Mouse (Mus musculus): ENCODE measurements around the gene Gm10295. TPM values are rescaled to one million over a fixed set of nuclear protein-coding genes. Genes with fewer than 3 reads are reported as not detected.
A peak's percentile ranks its signal among the peaks of the same experiment; 100 is the strongest.

Gm10295 gene
- not detected in 2 replicates for polyA plus RNA-seq (2016; fragmentation: Nextera tagmentation; extraction: Ambion mirVana)

- Histone ChIP-seq H3K36me3 (replicated peaks) (no peaks in the 10 kb centered on the region), H3K9me3 (no peaks in the 10 kb centered on the region), H3K4me1 (peaks cover 7% of the 10 kb centered on the region), H3K27me3 (replicated peaks; ENCODE audit: low read depth, poor library complexity, severe bottlenecking) (peaks cover 18% of the 10 kb centered on the region), H3K27ac (replicated peaks) (no peak within 1 kb of the TSS), H3K4me3 (0 out of 2 replicates have a peak within 1 kb of the TSS, but pooled peaks have one; percentile 17)
- DNase-seq (ENCODE audit: low spot score): peak; percentile 11
- 18% methylated on average over 11 of the region's 11 CpGs for WGBS
Measured at GRCm38 (mm10) chr7:71351364-71351763, at the start of gene Gm10295. Gene Gm10295 (minus strand): TSS chr7:71351485.

DNA sequence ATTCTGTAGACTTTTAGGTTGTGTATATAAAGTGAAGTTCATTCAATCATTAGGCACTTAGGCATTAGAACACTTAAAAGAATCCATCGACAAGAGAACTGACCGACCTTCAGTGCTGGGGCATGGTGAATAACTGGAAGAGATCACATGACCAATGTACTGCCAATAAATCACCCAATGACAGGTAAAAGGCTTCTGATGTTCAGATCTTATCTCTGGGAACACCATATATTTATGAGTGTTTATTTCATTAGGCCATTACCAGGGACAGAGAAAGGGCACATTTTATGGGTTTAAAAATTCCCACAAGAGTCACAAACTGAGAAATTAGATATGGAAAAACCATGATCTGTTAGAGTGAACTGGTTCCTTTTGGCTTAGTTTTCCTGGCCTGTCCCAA is 49.7 kb upstream of the Gm10295 start:
- DNase-seq (ENCODE audit: low spot score): no peak
- WGBS: 90% methylated on average over 2 of the region's 2 CpGs
- Histone ChIP-seq H3K4me1 (peaks cover 1% of the 10 kb centered on the region; the same call in 1 of the 2 replicates), H3K27me3 (replicated peaks; ENCODE audit: low read depth, poor library complexity, severe bottlenecking) (0 out of 2 replicates have a peak, but pooled peaks cover 6% of the 10 kb centered on the region), H3K36me3 (replicated peaks) (no peaks in the 10 kb centered on the region), H3K27ac (replicated peaks) (no peak overlapping the region), H3K9me3 (no peaks in the 10 kb centered on the region), H3K4me3 (no peak overlapping the region)

GRCm38 (mm10) chr7:71399891-71400632 is 48.8 kb upstream of the Gm10295 start:
- no peaks in the 10 kb centered on the region for H3K9me3 ChIP-seq
- no peak overlapping the region for H3K4me3 ChIP-seq
- DNase-seq (ENCODE audit: low spot score): no peak
- H3K36me3 ChIP-seq (replicated peaks): no peaks in the 10 kb centered on the region
- 0 out of 2 replicates have a peak, but pooled peaks cover 6% of the 10 kb centered on the region for H3K27me3 ChIP-seq (replicated peaks; ENCODE audit: low read depth, poor library complexity, severe bottlenecking)
- 71% methylated on average over 5 of the region's 5 CpGs for WGBS
- H3K27ac ChIP-seq (replicated peaks): no peak overlapping the region
- H3K4me1 ChIP-seq: no peaks in the 10 kb centered on the region

DNA sequence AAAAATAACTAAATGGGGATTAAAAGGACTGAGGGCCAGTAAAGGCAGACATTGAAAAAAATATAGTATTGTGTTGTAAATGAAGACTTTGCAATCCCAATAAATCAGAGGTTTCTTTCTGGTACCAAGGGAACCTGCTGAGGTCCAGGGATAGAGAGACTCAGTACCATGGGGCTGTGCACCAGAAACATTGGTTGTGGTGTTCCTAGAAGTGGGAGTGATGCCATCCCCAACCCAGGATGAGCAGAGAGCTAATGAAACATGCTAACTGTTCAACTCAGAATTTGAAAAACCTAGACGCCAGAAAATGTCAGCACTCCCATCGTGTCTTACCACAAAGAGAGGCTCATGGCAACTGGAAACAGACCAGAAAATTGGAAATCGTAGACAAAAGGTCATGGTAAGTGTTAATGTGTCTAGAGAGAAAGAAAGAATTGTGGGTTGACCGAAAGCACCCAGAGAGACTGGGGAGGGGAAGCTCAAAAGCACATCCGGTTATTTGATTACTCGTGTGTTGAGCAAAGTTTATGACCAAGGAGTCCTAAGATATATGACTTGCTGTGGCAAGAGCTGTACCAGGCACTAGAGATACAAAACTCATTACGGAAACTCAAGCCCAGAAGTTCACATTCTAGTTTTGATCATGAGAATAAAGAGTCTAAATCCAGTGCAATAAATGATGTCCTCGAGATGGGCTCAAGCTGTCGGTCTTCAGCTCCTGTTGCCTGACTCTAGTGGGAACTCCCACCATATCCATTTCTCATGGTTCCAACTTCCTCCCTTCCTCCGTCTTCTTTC is 47.9 kb upstream of the Gm10295 start:
- H3K27me3 ChIP-seq (replicated peaks; ENCODE audit: low read depth, poor library complexity, severe bottlenecking): 0 out of 2 replicates have a peak, but pooled peaks cover 6% of the 10 kb centered on the region
- no peaks in the 10 kb centered on the region for H3K36me3 ChIP-seq (replicated peaks)
- no peak overlapping the region for H3K4me3 ChIP-seq
- WGBS: 88% methylated on average over 10 of the region's 10 CpGs
- no peaks in the 10 kb centered on the region for H3K9me3 ChIP-seq
- no peak for DNase-seq (ENCODE audit: low spot score)
- no peaks in the 10 kb centered on the region for H3K4me1 ChIP-seq
- H3K27ac ChIP-seq (replicated peaks): no peak overlapping the region

DNA sequence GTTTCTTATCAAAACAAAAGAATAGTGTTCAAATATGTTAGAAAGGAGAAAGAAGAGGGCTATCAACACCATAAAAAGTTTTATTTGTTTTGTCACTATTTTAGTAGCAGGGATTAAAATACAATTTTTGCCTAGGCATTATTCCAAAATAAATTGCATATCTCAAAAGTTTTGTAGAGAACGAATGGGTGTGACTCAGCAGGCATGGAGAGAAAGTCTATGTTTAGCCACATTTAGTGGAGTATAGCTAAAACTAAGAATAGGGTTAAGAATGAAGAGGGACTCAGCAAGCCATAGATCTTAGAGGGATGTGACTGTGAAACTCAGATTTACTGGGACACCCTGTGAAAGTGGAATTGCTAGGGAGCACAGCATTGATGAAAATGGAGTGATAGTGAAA is 47.1 kb upstream of the Gm10295 start:
- Histone ChIP-seq H3K9me3 (no peaks in the 10 kb centered on the region), H3K27me3 (replicated peaks; ENCODE audit: low read depth, poor library complexity, severe bottlenecking) (0 out of 2 replicates have a peak, but pooled peaks cover 6% of the 10 kb centered on the region), H3K36me3 (replicated peaks) (no peaks in the 10 kb centered on the region), H3K27ac (replicated peaks) (no peak overlapping the region), H3K4me3 (no peak overlapping the region), H3K4me1 (no peaks in the 10 kb centered on the region)
- no peak for DNase-seq (ENCODE audit: low spot score)
- WGBS: 82% methylated on average over 1 of the region's 1 CpGs

GRCm38 (mm10) chr7:71392795-71393341 is 41.6 kb upstream of the Gm10295 start:
- Histone ChIP-seq H3K36me3 (replicated peaks) (no peaks in the 10 kb centered on the region), H3K4me3 (no peak overlapping the region), H3K4me1 (no peaks in the 10 kb centered on the region), H3K27ac (replicated peaks) (no peak overlapping the region), H3K27me3 (replicated peaks; ENCODE audit: low read depth, poor library complexity, severe bottlenecking) (no peaks in the 10 kb centered on the region; the same call in 1 of the 2 replicates), H3K9me3 (no peaks in the 10 kb centered on the region)
- DNase-seq (ENCODE audit: low spot score): no peak
- WGBS: 53% methylated on average over 4 of the region's 4 CpGs

DNA sequence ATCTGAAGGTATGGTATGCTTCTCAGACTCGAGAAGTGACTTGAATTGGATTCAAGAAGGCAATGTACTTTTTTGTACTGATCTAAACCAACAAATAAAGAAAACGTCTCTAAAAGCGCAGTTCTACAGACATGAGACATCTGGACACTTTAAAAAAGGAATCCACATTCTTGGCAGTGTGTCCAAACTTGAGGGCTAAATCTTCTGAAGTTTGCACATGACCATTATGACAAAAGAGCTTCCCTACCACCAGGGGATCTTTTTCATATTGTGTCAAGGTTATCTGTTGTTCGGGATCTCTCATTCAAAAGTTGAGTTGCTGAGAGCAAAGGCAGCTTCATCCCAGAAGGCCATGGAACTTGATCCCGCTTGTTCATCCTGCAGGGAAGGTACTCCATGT is 40.0 kb upstream of the Gm10295 start:
- WGBS: 82% methylated on average over 5 of the region's 5 CpGs
- H3K27me3 ChIP-seq (replicated peaks; ENCODE audit: low read depth, poor library complexity, severe bottlenecking): no peaks in the 10 kb centered on the region; the same call in 1 of the 2 replicates
- H3K4me3 ChIP-seq: no peak overlapping the region
- DNase-seq (ENCODE audit: low spot score): no peak
- H3K4me1 ChIP-seq: peaks cover 12% of the 10 kb centered on the region
- no peaks in the 10 kb centered on the region for H3K9me3 ChIP-seq
- H3K27ac ChIP-seq (replicated peaks): no peak overlapping the region
- no peaks in the 10 kb centered on the region for H3K36me3 ChIP-seq (replicated peaks)

- 87% methylated on average over 2 of the region's 2 CpGs for WGBS
- Histone ChIP-seq H3K36me3 (replicated peaks) (no peaks in the 10 kb centered on the region), H3K27ac (replicated peaks) (no peak overlapping the region), H3K9me3 (no peaks in the 10 kb centered on the region), H3K4me3 (no peak overlapping the region), H3K4me1 (peaks cover 22% of the 10 kb centered on the region), H3K27me3 (replicated peaks; ENCODE audit: low read depth, poor library complexity, severe bottlenecking) (no peaks in the 10 kb centered on the region; the same call in 1 of the 2 replicates)
- no peak for DNase-seq (ENCODE audit: low spot score)
Measured at GRCm38 (mm10) chr7:71390291-71390690, 39.0 kb upstream of the Gm10295 start.

DNA sequence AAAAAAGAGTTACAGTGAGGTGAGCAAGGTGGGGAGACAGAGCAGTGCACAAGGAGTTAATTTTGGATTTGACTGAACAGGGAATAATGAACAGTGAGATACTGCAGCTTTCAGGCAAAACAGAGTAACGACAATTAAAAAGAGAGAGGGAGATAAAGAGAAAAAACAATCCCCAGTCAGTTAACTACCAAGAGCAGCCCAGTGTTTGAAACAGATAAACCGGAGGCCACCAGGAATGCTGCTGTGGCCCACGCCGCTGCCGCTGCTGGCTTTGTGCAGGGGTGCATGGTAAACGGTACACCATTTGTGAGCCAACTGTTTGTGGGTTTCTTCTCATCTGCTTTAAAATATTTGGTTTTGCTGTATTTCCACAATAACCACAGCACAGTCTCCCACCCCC is 34.8 kb upstream of the Gm10295 start:
- H3K27me3 ChIP-seq (replicated peaks; ENCODE audit: low read depth, poor library complexity, severe bottlenecking): peaks cover 11% of the 10 kb centered on the region
- no peaks in the 10 kb centered on the region for H3K36me3 ChIP-seq (replicated peaks)
- H3K9me3 ChIP-seq: no peaks in the 10 kb centered on the region
- no peak for DNase-seq (ENCODE audit: low spot score)
- 31% methylated on average over 6 of the region's 6 CpGs for WGBS
- H3K27ac ChIP-seq (replicated peaks): peak overlapping the region; percentile 66; the same call in 1 of the 2 replicates
- no peak overlapping the region for H3K4me3 ChIP-seq
- H3K4me1 ChIP-seq: peaks cover 63% of the 10 kb centered on the region

DNA sequence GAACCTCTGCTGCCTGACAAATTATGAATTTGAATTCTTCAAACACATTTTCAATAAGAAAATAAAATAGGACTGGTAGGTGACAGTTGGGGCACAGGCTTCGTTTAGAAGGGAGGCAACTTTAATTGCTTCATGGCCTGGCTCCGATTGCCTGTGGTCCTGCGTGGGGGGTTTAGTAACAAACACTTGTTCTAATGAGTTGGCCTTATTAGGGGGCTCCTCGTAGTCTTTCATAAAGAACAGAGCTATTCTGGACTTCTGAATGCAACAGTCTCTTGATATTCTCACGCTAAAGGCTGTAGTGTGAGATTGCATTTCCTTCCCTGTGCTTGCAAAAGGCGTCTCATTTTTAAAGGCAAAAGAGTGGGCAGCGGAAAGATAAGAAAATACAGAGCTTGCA is 33.6 kb upstream of the Gm10295 start:
- WGBS: 40% methylated on average over 7 of the region's 7 CpGs
- Histone ChIP-seq H3K4me3 (no peak overlapping the region), H3K27me3 (replicated peaks; ENCODE audit: low read depth, poor library complexity, severe bottlenecking) (peaks cover 11% of the 10 kb centered on the region), H3K9me3 (no peaks in the 10 kb centered on the region), H3K36me3 (replicated peaks) (no peaks in the 10 kb centered on the region), H3K27ac (replicated peaks) (peak overlapping the region; percentile 78; the same call in 1 of the 2 replicates), H3K4me1 (peaks cover 75% of the 10 kb centered on the region)
- no peak for DNase-seq (ENCODE audit: low spot score)

DNA sequence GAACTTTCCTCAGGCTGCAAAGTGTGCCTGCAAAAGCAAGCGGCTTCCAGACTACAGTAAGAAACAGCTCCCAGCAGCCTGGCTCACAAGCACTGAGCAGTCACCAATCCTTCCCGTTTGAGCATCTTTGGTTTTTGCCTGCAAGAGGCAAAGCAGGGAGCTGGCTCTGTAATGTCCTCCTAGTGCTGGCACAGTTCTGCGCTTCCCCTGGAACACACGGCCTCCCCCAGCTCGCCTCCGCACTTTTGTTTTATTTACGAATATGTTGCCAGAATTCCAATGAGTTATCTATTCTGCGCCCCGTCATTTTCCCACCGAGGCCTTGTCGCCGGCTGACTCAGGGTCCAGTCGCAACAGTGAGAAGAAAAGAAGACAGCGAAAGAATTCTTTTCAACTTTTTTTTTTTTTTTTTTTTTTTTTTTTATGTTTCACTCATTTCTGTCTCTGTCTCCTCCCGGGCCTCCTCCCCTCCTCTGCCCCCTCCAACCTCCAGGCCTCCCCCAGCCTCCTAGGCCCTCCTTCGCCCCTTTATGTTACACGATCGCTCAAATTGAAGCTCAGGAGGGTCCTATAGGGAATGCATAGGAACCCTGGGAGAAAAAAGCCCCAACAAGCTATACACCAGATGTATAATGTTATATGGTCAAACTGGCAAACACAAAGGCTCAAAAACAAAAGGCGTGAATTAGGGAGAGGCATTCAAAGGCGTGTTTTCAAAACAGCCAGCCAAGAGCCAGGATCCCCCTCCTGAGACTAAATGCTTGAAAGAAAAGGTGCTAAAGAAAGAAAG is 32.3 kb upstream of the Gm10295 start:
- peak; percentile 60 for DNase-seq (ENCODE audit: low spot score)
- 14% methylated on average over 20 of the region's 20 CpGs for WGBS
- Histone ChIP-seq H3K9me3 (no peaks in the 10 kb centered on the region), H3K4me3 (peak overlapping the region; percentile 39), H3K27me3 (replicated peaks; ENCODE audit: low read depth, poor library complexity, severe bottlenecking) (peaks cover 11% of the 10 kb centered on the region), H3K27ac (replicated peaks) (peak overlapping the region; percentile 84), H3K36me3 (replicated peaks) (no peaks in the 10 kb centered on the region), H3K4me1 (peaks cover 87% of the 10 kb centered on the region)

Data from embryonic facial prominence, embryonic 10.5 days (tissue).